Mouse (Mus musculus): ENCODE data around the gene Gm36864. TPM values are rescaled to one million over a fixed set of nuclear protein-coding genes. Genes with fewer than 3 reads are reported as not detected.

Gm36864 gene
- polyA plus RNA-seq, 1 experiment from 2014 or later: not detected

- Histone ChIP-seq H3K4me3 (ENCODE audit: low read depth, low read length) (no peak overlapping the region), H3K4me2 (no peak overlapping the region), H3K27me3 (ENCODE audit: control insufficient read depth, insufficient read depth, low read length) (no peaks in the 10 kb centered on the region), H3K9ac (ENCODE audit: low read length) (no peak overlapping the region), H3K27ac (ENCODE audit: low read depth, low read length) (no peak overlapping the region), H3K36me3 (ENCODE audit: control insufficient read depth, insufficient read depth, low read length) (no peaks in the 10 kb centered on the region), H3K9me3 (ENCODE audit: control insufficient read depth, low read length) (no peaks in the 10 kb centered on the region), H3K4me1 (ENCODE audit: control insufficient read depth, insufficient read depth, low read length) (peaks cover 2% of the 10 kb centered on the region)
- DNase-seq (ENCODE audit: low spot score, missing footprints) (peak; percentile 57), ATAC-seq (ENCODE audit: low FRiP score) (no peak)
- WGBS: 82% methylated on average over 11 of the region's 11 CpGs
Observed at GRCm38 (mm10) chr7:44268117-44268516, 32.1 kb downstream of the Gm36864 start.

GRCm38 (mm10) chr7:44269397-44269796 is 33.4 kb downstream of the Gm36864 start:
- no peak overlapping the region for H3K9ac ChIP-seq (ENCODE audit: low read length)
- H3K4me1 ChIP-seq (ENCODE audit: control insufficient read depth, insufficient read depth, low read length): no peaks in the 10 kb centered on the region
- H3K4me2 ChIP-seq: no peak overlapping the region
- no peak overlapping the region for H3K4me3 ChIP-seq (ENCODE audit: low read depth, low read length)
- H3K9me3 ChIP-seq (ENCODE audit: control insufficient read depth, low read length): no peaks in the 10 kb centered on the region
- no peak overlapping the region for H3K27ac ChIP-seq (ENCODE audit: low read depth, low read length)
- no peaks in the 10 kb centered on the region for H3K36me3 ChIP-seq (ENCODE audit: control insufficient read depth, insufficient read depth, low read length)
- WGBS: 85% methylated on average over 2 of the region's 2 CpGs
- DNase-seq (ENCODE audit: low spot score, missing footprints) (no peak), ATAC-seq (ENCODE audit: low FRiP score) (no peak)
- H3K27me3 ChIP-seq (ENCODE audit: control insufficient read depth, insufficient read depth, low read length): peaks cover 4% of the 10 kb centered on the region; the same call in 1 of the 2 replicates

- no peak overlapping the region for H3K4me2 ChIP-seq
- ATAC-seq (ENCODE audit: low FRiP score) (no peak), DNase-seq (ENCODE audit: low spot score, missing footprints) (peak; percentile 75)
- no peaks in the 10 kb centered on the region for H3K4me1 ChIP-seq (ENCODE audit: control insufficient read depth, insufficient read depth, low read length)
- no peak overlapping the region for H3K9ac ChIP-seq (ENCODE audit: low read length)
- no peaks in the 10 kb centered on the region for H3K9me3 ChIP-seq (ENCODE audit: control insufficient read depth, low read length)
- peaks cover 4% of the 10 kb centered on the region; the same call in 1 of the 2 replicates for H3K27me3 ChIP-seq (ENCODE audit: control insufficient read depth, insufficient read depth, low read length)
- 66% methylated on average over 2 of the region's 2 CpGs for WGBS
- no peak overlapping the region for H3K27ac ChIP-seq (ENCODE audit: low read depth, low read length)
- no peak overlapping the region for H3K4me3 ChIP-seq (ENCODE audit: low read depth, low read length)
- no peaks in the 10 kb centered on the region for H3K36me3 ChIP-seq (ENCODE audit: control insufficient read depth, insufficient read depth, low read length)
Observed at GRCm38 (mm10) chr7:44271309-44271708, 35.3 kb downstream of the Gm36864 start.

GRCm38 (mm10) chr7:44272546-44272945 is 36.6 kb downstream of the Gm36864 start:
- DNase-seq (ENCODE audit: low spot score, missing footprints) (peak; percentile 45), ATAC-seq (ENCODE audit: low FRiP score) (no peak)
- peaks cover 4% of the 10 kb centered on the region; the same call in 1 of the 2 replicates for H3K27me3 ChIP-seq (ENCODE audit: control insufficient read depth, insufficient read depth, low read length)
- WGBS: 86% methylated on average over 7 of the region's 7 CpGs
- H3K27ac ChIP-seq (ENCODE audit: low read depth, low read length): no peak overlapping the region
- no peaks in the 10 kb centered on the region for H3K36me3 ChIP-seq (ENCODE audit: control insufficient read depth, insufficient read depth, low read length)
- no peak overlapping the region for H3K4me2 ChIP-seq
- no peaks in the 10 kb centered on the region for H3K9me3 ChIP-seq (ENCODE audit: control insufficient read depth, low read length)
- no peaks in the 10 kb centered on the region for H3K4me1 ChIP-seq (ENCODE audit: control insufficient read depth, insufficient read depth, low read length)
- no peak overlapping the region for H3K9ac ChIP-seq (ENCODE audit: low read length)
- H3K4me3 ChIP-seq (ENCODE audit: low read depth, low read length): no peak overlapping the region

GRCm38 (mm10) chr7:44273446-44273845 is 37.5 kb downstream of the Gm36864 start:
- WGBS: 64% methylated on average over 7 of the region's 7 CpGs
- Histone ChIP-seq H3K36me3 (ENCODE audit: control insufficient read depth, insufficient read depth, low read length) (no peaks in the 10 kb centered on the region), H3K9ac (ENCODE audit: low read length) (no peak overlapping the region), H3K4me3 (ENCODE audit: low read depth, low read length) (no peak overlapping the region), H3K4me1 (ENCODE audit: control insufficient read depth, insufficient read depth, low read length) (no peaks in the 10 kb centered on the region), H3K4me2 (no peak overlapping the region), H3K27me3 (ENCODE audit: control insufficient read depth, insufficient read depth, low read length) (peaks cover 4% of the 10 kb centered on the region; the same call in 1 of the 2 replicates), H3K9me3 (ENCODE audit: control insufficient read depth, low read length) (no peaks in the 10 kb centered on the region), H3K27ac (ENCODE audit: low read depth, low read length) (no peak overlapping the region)
- no peak for ATAC-seq (ENCODE audit: low FRiP score)
- DNase-seq (ENCODE audit: low spot score, missing footprints): peak; percentile 62

GRCm38 (mm10) chr7:44274096-44274495 is 38.1 kb downstream of the Gm36864 start:
- ATAC-seq (ENCODE audit: low FRiP score): no peak

GRCm38 (mm10) chr7:44275546-44275945 is 39.6 kb downstream of the Gm36864 start:
- no peak overlapping the region for H3K27ac ChIP-seq (ENCODE audit: low read depth, low read length)
- no peaks in the 10 kb centered on the region for H3K36me3 ChIP-seq (ENCODE audit: control insufficient read depth, insufficient read depth, low read length)
- ATAC-seq (ENCODE audit: low FRiP score) (no peak), DNase-seq (ENCODE audit: low spot score, missing footprints) (peak; percentile 31)
- H3K27me3 ChIP-seq (ENCODE audit: control insufficient read depth, insufficient read depth, low read length): peaks cover 4% of the 10 kb centered on the region; the same call in 1 of the 2 replicates
- no peak overlapping the region for H3K4me3 ChIP-seq (ENCODE audit: low read depth, low read length)
- 77% methylated on average over 3 of the region's 3 CpGs for WGBS
- H3K4me2 ChIP-seq: no peak overlapping the region
- no peaks in the 10 kb centered on the region for H3K9me3 ChIP-seq (ENCODE audit: control insufficient read depth, low read length)
- H3K4me1 ChIP-seq (ENCODE audit: control insufficient read depth, insufficient read depth, low read length): no peaks in the 10 kb centered on the region
- H3K9ac ChIP-seq (ENCODE audit: low read length): no peak overlapping the region

More at GRCm38 (mm10) chr7:44274096-44274495, 38.1 kb downstream of the Gm36864 start:
- H3K36me3 ChIP-seq (ENCODE audit: control insufficient read depth, insufficient read depth, low read length): no peaks in the 10 kb centered on the region
- no peaks in the 10 kb centered on the region for H3K4me1 ChIP-seq (ENCODE audit: control insufficient read depth, insufficient read depth, low read length)
- H3K9ac ChIP-seq (ENCODE audit: low read length): no peak overlapping the region
- DNase-seq (ENCODE audit: low spot score, missing footprints): peak; percentile 33
- H3K4me3 ChIP-seq (ENCODE audit: low read depth, low read length): no peak overlapping the region
- WGBS: 54% methylated on average over 11 of the region's 11 CpGs
- no peak overlapping the region for H3K27ac ChIP-seq (ENCODE audit: low read depth, low read length)
- H3K4me2 ChIP-seq: no peak overlapping the region
- H3K9me3 ChIP-seq (ENCODE audit: control insufficient read depth, low read length): no peaks in the 10 kb centered on the region
- peaks cover 4% of the 10 kb centered on the region; the same call in 1 of the 2 replicates for H3K27me3 ChIP-seq (ENCODE audit: control insufficient read depth, insufficient read depth, low read length)

- H3K27me3 ChIP-seq (ENCODE audit: control insufficient read depth, insufficient read depth, low read length): peaks cover 4% of the 10 kb centered on the region; the same call in 1 of the 2 replicates
- DNase-seq (ENCODE audit: low spot score, missing footprints): peak; percentile 73
Observed at GRCm38 (mm10) chr7:44276461-44277249, 40.7 kb downstream of the Gm36864 start.

GRCm38 (mm10) chr7:44277250-44277622 is 41.3 kb downstream of the Gm36864 start:
- DNase-seq (ENCODE audit: low spot score, missing footprints) (peak; percentile 84), ATAC-seq (ENCODE audit: low FRiP score) (no peak)
- H3K4me2 ChIP-seq: no peak overlapping the region
- peaks cover 4% of the 10 kb centered on the region; the same call in 1 of the 2 replicates for H3K27me3 ChIP-seq (ENCODE audit: control insufficient read depth, insufficient read depth, low read length)
- H3K27ac ChIP-seq (ENCODE audit: low read depth, low read length): no peak overlapping the region
- no peaks in the 10 kb centered on the region for H3K4me1 ChIP-seq (ENCODE audit: control insufficient read depth, insufficient read depth, low read length)
- 48% methylated on average over 2 of the region's 2 CpGs for WGBS
- H3K36me3 ChIP-seq (ENCODE audit: control insufficient read depth, insufficient read depth, low read length): no peaks in the 10 kb centered on the region
- no peak overlapping the region for H3K9ac ChIP-seq (ENCODE audit: low read length)
- no peak overlapping the region for H3K4me3 ChIP-seq (ENCODE audit: low read depth, low read length)
- H3K9me3 ChIP-seq (ENCODE audit: control insufficient read depth, low read length): no peaks in the 10 kb centered on the region

More at GRCm38 (mm10) chr7:44276461-44277249, 40.7 kb downstream of the Gm36864 start:
- Histone ChIP-seq H3K4me2 (no peak overlapping the region), H3K9ac (ENCODE audit: low read length) (no peak overlapping the region), H3K36me3 (ENCODE audit: control insufficient read depth, insufficient read depth, low read length) (no peaks in the 10 kb centered on the region), H3K9me3 (ENCODE audit: control insufficient read depth, low read length) (no peaks in the 10 kb centered on the region), H3K4me3 (ENCODE audit: low read depth, low read length) (no peak overlapping the region), H3K27ac (ENCODE audit: low read depth, low read length) (no peak overlapping the region), H3K4me1 (ENCODE audit: control insufficient read depth, insufficient read depth, low read length) (no peaks in the 10 kb centered on the region)
- ATAC-seq (ENCODE audit: low FRiP score): no peak
- WGBS: 77% methylated on average over 8 of the region's 10 CpGs

Measured in midbrain, embryonic 11.5 days (tissue).